Mouse (Mus musculus): ENCODE results near the gene Ugt1a10.

GRCm38 (mm10) chr1:88262961-88263360 is 207.8 kb downstream of the Ugt1a10 start:
- TF ChIP-seq CTCF (IDR thresholded peaks at IDR 0.05; ENCODE audit: low read depth) (no peak), EP300 (IDR thresholded peaks at IDR 0.05; ENCODE audit: low read depth) (no peak)
